Mouse (Mus musculus) midbrain, postnatal 0 days (tissue): Measurements from ENCODE around the gene Rnf214. TPM values are rescaled to one million over a fixed set of nuclear protein-coding genes. Genes with fewer than 3 reads are reported as not detected.

Experiments used
- ATAC-seq: fragments of 200-750 bp; cut with Nextera tagmentation; 2 replicates; pipeline ENCODE4 v1.8.0; 2017; ENCODE audit warnings: moderate number of reproducible peaks, mild to moderate bottlenecking, moderate TSS enrichment, moderate library complexity; ENCODE audit not compliant: low FRiP score
- DNase-seq: peaks from one replicate; pipeline ENCODE4 v3.0.0-alpha.2; 2015; ENCODE audit warnings: low spot score
- H3K27ac ChIP-seq: fragments of 300-500 bp; sonication (generic); 2 replicates; pipeline ENCODE4 v1.5.1; 2014; ENCODE audit warnings: low read depth, mild to moderate bottlenecking, low read length, mixed read lengths
- H3K27me3 ChIP-seq: fragments of 300-500 bp; sonication (generic); 2 replicates; pipeline ENCODE4 v1.6.1; 2014; ENCODE audit warnings: low read length, control low read depth, mixed read lengths; ENCODE audit not compliant: insufficient read depth
- H3K36me3 ChIP-seq: fragments of 300-500 bp; sonication (generic); 2 replicates; pipeline ENCODE4 v1.6.1; 2014; ENCODE audit warnings: low read length, control low read depth, mixed read lengths; ENCODE audit not compliant: insufficient read depth
- H3K4me1 ChIP-seq: fragments of 300-500 bp; sonication (generic); 2 replicates; pipeline ENCODE4 v1.6.1; 2014; ENCODE audit warnings: mild to moderate bottlenecking, control low read depth, antibody characterized with exemption, low read length, mixed read lengths; ENCODE audit not compliant: insufficient read depth
- H3K4me2 ChIP-seq: fragments of 300-500 bp; sonication (generic); 2 replicates; pipeline ENCODE4 v1.6.1; 2014; ENCODE audit warnings: low read depth, mild to moderate bottlenecking, low read length, mixed read lengths; ENCODE audit not compliant: poor library complexity, severe bottlenecking
- H3K4me3 ChIP-seq: fragments of 300-500 bp; sonication (generic); 2 replicates; pipeline ENCODE4 v1.5.1; 2014; ENCODE audit warnings: low read depth, mild to moderate bottlenecking, low read length, moderate library complexity
- H3K9ac ChIP-seq: fragments of 300-500 bp; sonication (generic); replicated peaks from 2 replicates; pipeline ENCODE4 v1.6.1; 2014; ENCODE audit warnings: mild to moderate bottlenecking, low read length, moderate library complexity, mixed read lengths; ENCODE audit not compliant: poor library complexity, severe bottlenecking
- H3K9me3 ChIP-seq: fragments of 300-500 bp; sonication (generic); 2 replicates; pipeline ENCODE4 v1.6.1; 2016; ENCODE audit warnings: low read length, control low read depth
- CTCF ChIP-seq: IDR thresholded peaks from 2 replicates; pipeline ENCODE4 v1.5.1; 2016; ENCODE audit warnings: antibody characterized with exemption, mild to moderate bottlenecking
- WGBS: fragments of 180-500 bp; shearing (Covaris S2); extraction: QIAGEN DNeasy Blood & Tissue Kit; methylation state at CpG from one replicate; pipeline ENCODE4 v1.1.7; 2014; 5-methylcytosine and 5-hydroxymethylcytosine counted together
- polyA plus RNA-seq: library from polyadenylated mRNA; unstranded; fragments of >200 nt; fragmentation: Nextera tagmentation; extraction: Ambion mirVana; gene quantifications from 2 replicates; pipeline ENCODE4 v1.2.1, GENCODE M21; 2015
- total RNA-seq: library from RNA; depleted of rRNA; stranded (reverse); fragments of >200 nt; gene quantifications from 2 replicates; pipeline ENCODE4 v1.2.3, GENCODE M21; 2014

Rnf214 gene
- total and polyA plus RNA-seq, 2 experiments from 2014 or later, result 53.4 to 84.6 TPM

GRCm38 (mm10) chr9:45870265-45870664 is 36.4 kb downstream of the Rnf214 start:
- Histone ChIP-seq H3K36me3 (peaks cover 41% of the 10 kb centered on the region), H3K4me2 (no peak overlapping the region), H3K27me3 (no peaks in the 10 kb centered on the region), H3K4me3 (no peak overlapping the region), H3K4me1 (no peaks in the 10 kb centered on the region), H3K9me3 (no peaks in the 10 kb centered on the region), H3K9ac (no peak overlapping the region), H3K27ac (no peak overlapping the region)
- TF ChIP-seq CTCF, result no peak
- WGBS, result 95% methylated on average over 3 of the region's 3 CpGs
- ATAC-seq, result no peak
- no peak for DNase-seq

GRCm38 (mm10) chr9:45869181-45869580 is 37.5 kb downstream of the Rnf214 start:
- Histone ChIP-seq H3K27me3 (no peaks in the 10 kb centered on the region), H3K27ac (no peak overlapping the region), H3K4me2 (no peak overlapping the region), H3K4me1 (no peaks in the 10 kb centered on the region), H3K9me3 (no peaks in the 10 kb centered on the region), H3K4me3 (no peak overlapping the region), H3K9ac (no peak overlapping the region), H3K36me3 (peaks cover 50% of the 10 kb centered on the region)
- no peak for TF ChIP-seq CTCF
- DNase-seq (no peak), ATAC-seq (no peak)
- 96% methylated on average over 3 of the region's 3 CpGs for WGBS

DNA sequence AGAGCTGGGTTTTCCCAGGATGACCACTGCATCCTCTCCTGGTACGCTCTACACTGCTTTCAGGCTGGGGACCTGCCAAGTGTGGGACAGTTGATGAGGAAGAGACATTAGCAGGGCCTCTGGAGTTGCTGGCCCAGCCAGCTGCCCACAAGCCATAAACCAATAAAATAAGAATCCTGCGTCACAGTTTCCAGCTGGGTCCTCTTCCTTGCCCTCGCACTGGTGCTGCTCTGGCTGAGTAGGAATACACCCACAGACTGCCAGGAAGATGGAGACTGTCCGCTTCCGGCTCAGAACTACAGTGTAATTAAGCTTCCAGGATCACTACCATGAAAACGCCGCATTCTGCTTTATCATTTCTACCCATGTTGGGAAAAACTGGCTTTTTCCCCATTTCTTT is 44.9 kb downstream of the Rnf214 start:
- H3K27me3 ChIP-seq, result no peaks in the 10 kb centered on the region
- no peak for ATAC-seq
- no peak for TF ChIP-seq CTCF

DNA sequence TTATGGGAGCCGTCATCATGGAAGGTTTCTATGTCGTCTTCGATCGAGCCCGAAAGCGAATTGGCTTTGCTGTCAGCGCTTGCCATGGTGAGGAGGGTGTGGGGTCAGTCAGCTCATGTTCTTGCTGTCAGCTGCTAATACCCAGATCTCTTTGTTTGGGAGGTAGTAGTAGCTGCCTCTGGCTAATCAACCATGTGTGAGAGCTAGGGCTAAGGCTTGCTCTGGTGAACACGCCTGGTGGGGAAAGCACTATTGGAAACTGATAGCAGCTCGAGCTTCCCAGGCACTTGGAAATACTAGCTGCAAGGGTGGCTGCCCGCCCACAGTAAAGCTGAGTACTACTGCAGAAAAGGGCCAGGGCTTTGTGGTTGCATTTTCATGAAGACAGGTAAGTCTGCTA is 47.3 kb downstream of the Rnf214 start:
- no peak for DNase-seq
- no peak for ATAC-seq
- H3K27me3 ChIP-seq, result no peaks in the 10 kb centered on the region
- WGBS, result 92% methylated on average over 10 of the region's 10 CpGs
- peaks cover 77% of the 10 kb centered on the region for H3K36me3 ChIP-seq
- no peak for TF ChIP-seq CTCF
- H3K4me2 ChIP-seq, result no peak overlapping the region
- H3K27ac ChIP-seq, result no peak overlapping the region
- no peak overlapping the region for H3K4me3 ChIP-seq
- no peaks in the 10 kb centered on the region for H3K9me3 ChIP-seq
- H3K9ac ChIP-seq, result no peak overlapping the region
- no peaks in the 10 kb centered on the region for H3K4me1 ChIP-seq

More for the DNA sequence above, 44.9 kb downstream of the Rnf214 start:
- no peak overlapping the region for H3K9ac ChIP-seq
- H3K9me3 ChIP-seq, result no peaks in the 10 kb centered on the region
- H3K4me1 ChIP-seq, result no peaks in the 10 kb centered on the region
- no peak overlapping the region for H3K27ac ChIP-seq
- no peak overlapping the region for H3K4me3 ChIP-seq
- H3K4me2 ChIP-seq, result no peak overlapping the region
- 93% methylated on average over 7 of the region's 7 CpGs for WGBS
- peaks cover 81% of the 10 kb centered on the region for H3K36me3 ChIP-seq
- no peak for DNase-seq

DNA sequence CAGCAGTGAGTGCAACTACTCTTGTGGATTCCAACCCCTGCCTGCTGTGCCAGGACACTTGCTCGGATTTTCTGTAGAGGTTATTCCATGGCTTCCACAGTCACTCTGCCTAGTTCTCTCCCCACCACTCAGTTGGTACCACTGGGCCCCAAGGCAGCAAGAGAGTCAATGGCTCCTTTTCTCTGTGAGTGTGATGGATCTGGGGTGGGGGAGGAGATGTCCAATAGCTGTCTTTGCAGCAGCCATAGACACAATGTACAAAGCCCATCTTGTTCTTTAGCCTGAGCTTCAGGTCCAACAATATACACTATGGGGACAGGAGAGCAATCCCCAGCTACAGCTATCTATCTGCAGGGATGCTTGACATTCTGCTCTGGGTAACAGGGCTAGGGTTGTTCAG is 52.6 kb downstream of the Rnf214 start:
- no peak for DNase-seq
- 86% methylated on average over 1 of the region's 1 CpGs for WGBS
- no peak for ATAC-seq

DNA sequence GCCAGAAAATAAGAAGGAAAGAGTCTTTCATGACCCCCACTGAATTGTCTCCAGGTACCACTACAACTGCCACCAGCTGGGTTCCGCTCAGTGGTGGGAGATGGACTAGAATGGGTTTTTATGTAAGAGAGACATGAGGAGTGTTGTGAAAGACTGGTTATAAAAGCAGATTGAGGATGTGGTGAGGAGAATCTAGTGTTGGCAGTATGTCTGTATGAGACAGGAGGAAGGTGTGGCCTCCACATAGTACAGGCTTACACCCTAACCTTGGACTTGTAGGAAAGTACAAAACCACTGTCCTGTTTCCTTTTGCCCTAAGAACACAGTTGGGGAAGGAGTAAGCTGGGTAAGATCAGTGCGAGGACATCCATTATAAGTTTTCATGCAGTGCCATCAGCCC is 53.0 kb downstream of the Rnf214 start:
- WGBS, result 98% methylated on average over 2 of the region's 2 CpGs
- ATAC-seq (no peak), DNase-seq (no peak)
- no peaks in the 10 kb centered on the region for H3K27me3 ChIP-seq
- no peak overlapping the region for H3K9ac ChIP-seq
- H3K4me3 ChIP-seq, result no peak overlapping the region
- no peak for TF ChIP-seq CTCF
- no peak overlapping the region for H3K27ac ChIP-seq
- H3K9me3 ChIP-seq, result no peaks in the 10 kb centered on the region
- peaks cover 35% of the 10 kb centered on the region for H3K36me3 ChIP-seq
- peaks cover 2% of the 10 kb centered on the region; the same call in 1 of the 2 replicates for H3K4me1 ChIP-seq
- no peak overlapping the region for H3K4me2 ChIP-seq

More for the DNA sequence above, 52.6 kb downstream of the Rnf214 start:
- Histone ChIP-seq H3K27ac (no peak overlapping the region), H3K4me2 (no peak overlapping the region), H3K4me1 (peaks cover 2% of the 10 kb centered on the region; the same call in 1 of the 2 replicates), H3K36me3 (peaks cover 39% of the 10 kb centered on the region), H3K9ac (no peak overlapping the region), H3K9me3 (no peaks in the 10 kb centered on the region), H3K27me3 (no peaks in the 10 kb centered on the region), H3K4me3 (no peak overlapping the region)
- no peak for TF ChIP-seq CTCF
